Mouse (Mus musculus): Measurements from ENCODE around the gene Tenm3.

DNA sequence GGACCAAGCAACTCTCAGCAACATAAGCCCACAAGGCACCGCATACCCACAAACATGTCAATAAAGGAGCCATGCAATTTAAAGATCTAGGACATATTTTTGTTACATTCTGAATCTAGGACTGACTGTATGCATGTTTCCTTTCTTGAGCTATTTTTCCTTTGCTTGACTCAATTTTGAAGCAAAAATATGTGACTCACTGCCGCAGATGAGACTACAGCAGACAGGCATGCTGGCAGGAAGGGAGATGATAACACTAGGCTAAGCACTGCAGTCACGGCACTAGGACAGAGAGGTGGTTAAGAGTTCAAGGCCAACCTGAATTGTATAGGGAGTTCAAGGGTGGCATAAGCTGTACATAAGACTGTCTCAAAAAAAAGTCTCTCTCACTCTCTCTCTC, 79.7 kb downstream of the Tenm3 start:
- TF ChIP-seq CTCF (IDR thresholded peaks at IDR 0.05; ENCODE audit: low read depth, low read length), result no peak
- no peak for TF ChIP-seq GATA1 (IDR thresholded peaks at IDR 0.05; ENCODE audit: borderline replicate concordance, low read length)

Data from G1E (cell line).